Mouse (Mus musculus) CH12.LX (cell line): ENCODE data around the gene Plpp1. TPM values are rescaled to one million over a fixed set of nuclear protein-coding genes. Genes with fewer than 3 reads are reported as not detected.

Source experiments
- DNase-seq: peaks from one replicate; pipeline ENCODE4 v3.0.0-alpha.2; 2013; ENCODE audit errors: extremely low read depth
- H3K27ac ChIP-seq: 2 replicates; pipeline ENCODE4 v1.5.1; 2012; ENCODE audit warnings: low read depth, mild to moderate bottlenecking, control low read depth, moderate library complexity; ENCODE audit not compliant: insufficient read depth
- H3K27me3 ChIP-seq: replicated peaks from 2 replicates; pipeline ENCODE3; 2012; ENCODE audit warnings: inconsistent platforms
- H3K36me3 ChIP-seq, 2 experiments: replicated peaks in 1 of 2; 2 replicates each; pipeline versions ENCODE3 to v1.6.1; 2012; ENCODE audit warnings: inconsistent platforms in 1 of 2, low read length in 1 of 2, mild to moderate bottlenecking in 1 of 2, mixed read lengths in 1 of 2, moderate library complexity in 1 of 2; ENCODE audit not compliant: control insufficient read depth in 1 of 2, insufficient read depth in 1 of 2
- H3K4me1 ChIP-seq, 2 experiments: 2 replicates each; pipeline ENCODE4 v1.6.1; 2012; ENCODE audit warnings: inconsistent platforms in 1 of 2, moderate library complexity in 1 of 2; ENCODE audit not compliant: insufficient read depth in 2 of 2, control insufficient read depth in 1 of 2
- H3K4me2 ChIP-seq: 2 replicates; pipeline ENCODE4 v1.6.1; 2012; ENCODE audit warnings: low read depth, mild to moderate bottlenecking, control low read depth; ENCODE audit not compliant: poor library complexity, insufficient read depth, severe bottlenecking
- H3K4me3 ChIP-seq, 3 experiments: fragments of 150-350 bp in 1 of 3; sonication (generic) in 1 of 3; replicated peaks in 1 of 3; 2 replicates each; pipeline versions ENCODE3 to v1.5.1; 2011 to 2012; ENCODE audit warnings: low read depth in 2 of 3, low read length in 2 of 3, mild to moderate bottlenecking in 2 of 3, moderate library complexity in 2 of 3, control low read depth in 1 of 3, improper control_type of control experiment in 1 of 3, inconsistent platforms in 1 of 3, mixed read lengths in 1 of 3; ENCODE audit not compliant: poor library complexity in 1 of 3
- H3K79me2 ChIP-seq: replicated peaks from 2 replicates; pipeline ENCODE4 v1.6.1; 2012; ENCODE audit warnings: mild to moderate bottlenecking, moderate library complexity; ENCODE audit not compliant: control insufficient read depth, poor library complexity, insufficient read depth, severe bottlenecking; ENCODE audit errors: extremely low read depth
- H3K9ac ChIP-seq: 2 replicates; pipeline ENCODE4 v1.6.1; 2012; ENCODE audit warnings: low read depth, mild to moderate bottlenecking, control low read depth, moderate library complexity; ENCODE audit not compliant: insufficient read depth
- H3K9me3 ChIP-seq: replicated peaks from 2 replicates; pipeline ENCODE3; 2012; ENCODE audit warnings: low read length, inconsistent platforms, mixed read lengths
- BHLHE40 ChIP-seq: IDR thresholded peaks from 2 replicates; pipeline ENCODE4 v1.6.1; 2011; ENCODE audit warnings: mild to moderate bottlenecking, low read depth, low read length, improper control_type of control experiment
- CHD1 ChIP-seq: IDR thresholded peaks from 2 replicates; pipeline ENCODE4 v1.6.1; 2012; ENCODE audit warnings: low read depth, low read length, improper control_type of control experiment, inconsistent platforms
- CHD2 ChIP-seq: IDR thresholded peaks from 2 replicates; pipeline ENCODE4 v1.6.1; 2011; ENCODE audit warnings: low read length, improper control_type of control experiment
- CTCF ChIP-seq, 2 experiments: IDR thresholded peaks in 1 of 2; conservative IDR thresholded peaks in 1 of 2; 2 replicates each; pipeline ENCODE4 v1.5.1; 2011 to 2012; ENCODE audit warnings: low read depth in 2 of 2, low read length in 2 of 2, improper control_type of control experiment in 1 of 2, inconsistent platforms in 1 of 2, mild to moderate bottlenecking in 1 of 2, moderate library complexity in 1 of 2
- ELF1 ChIP-seq: IDR thresholded peaks from 2 replicates; pipeline ENCODE4 v1.6.1; 2014; ENCODE audit warnings: low read depth, mild to moderate bottlenecking, inconsistent platforms, low read length, improper control_type of control experiment
- ETS1 ChIP-seq: conservative IDR thresholded peaks from 2 replicates; pipeline ENCODE4 v1.6.1; 2012; ENCODE audit warnings: low read depth, mild to moderate bottlenecking, inconsistent platforms, low read length, improper control_type of control experiment, moderate library complexity
- IRF4 ChIP-seq: IDR thresholded peaks from 2 replicates; pipeline ENCODE4 v1.6.1; 2014; ENCODE audit warnings: low read depth, mild to moderate bottlenecking, inconsistent platforms, low read length, improper control_type of control experiment
- JUN ChIP-seq: IDR thresholded peaks from 2 replicates; pipeline ENCODE4 v1.6.1; 2011; ENCODE audit warnings: low read depth, mild to moderate bottlenecking, low read length, improper control_type of control experiment, moderate library complexity; ENCODE audit not compliant: insufficient read depth
- JUND ChIP-seq: conservative IDR thresholded peaks from 2 replicates; pipeline ENCODE4 v1.6.1; 2011; ENCODE audit warnings: low read depth, low read length, improper control_type of control experiment
- KAT2A ChIP-seq: IDR thresholded peaks from 2 replicates; pipeline ENCODE4 v1.6.1; 2012; ENCODE audit warnings: low read length, improper control_type of control experiment, inconsistent platforms; ENCODE audit not compliant: insufficient replicate concordance
- MAZ ChIP-seq: IDR thresholded peaks from 2 replicates; pipeline ENCODE4 v1.6.1; 2012; ENCODE audit warnings: low read depth, mild to moderate bottlenecking, inconsistent platforms, low read length, improper control_type of control experiment, moderate library complexity
- MXI1 ChIP-seq: IDR thresholded peaks from 2 replicates; pipeline ENCODE4 v1.6.1; 2011; ENCODE audit warnings: mild to moderate bottlenecking, low read depth, low read length, improper control_type of control experiment
- NRF1 ChIP-seq: IDR thresholded peaks from 2 replicates; pipeline ENCODE4 v1.6.1; 2014; ENCODE audit warnings: low read depth, mild to moderate bottlenecking, inconsistent platforms, low read length, improper control_type of control experiment, moderate library complexity
- POLR2A ChIP-seq: IDR thresholded peaks from 2 replicates; pipeline ENCODE4 v1.6.1; 2011; ENCODE audit warnings: low read depth, mild to moderate bottlenecking, improper control_type of control experiment, low read length
- POLR2AphosphoS2 ChIP-seq: IDR thresholded peaks from 2 replicates; pipeline ENCODE4 v1.6.1; 2011; ENCODE audit warnings: low read depth, low read length, improper control_type of control experiment
- RAD21 ChIP-seq: IDR thresholded peaks from 2 replicates; pipeline ENCODE4 v1.6.1; 2011; ENCODE audit warnings: low read depth, mild to moderate bottlenecking, low read length, improper control_type of control experiment, moderate library complexity
- RCOR1 ChIP-seq: conservative IDR thresholded peaks from 2 replicates; pipeline ENCODE4 v1.6.1; 2012; ENCODE audit warnings: low read depth, mild to moderate bottlenecking, inconsistent platforms, low read length, improper control_type of control experiment
- SIN3A ChIP-seq: IDR thresholded peaks from 2 replicates; pipeline ENCODE4 v1.6.1; 2012; ENCODE audit warnings: low read length, improper control_type of control experiment, inconsistent platforms
- SMC3 ChIP-seq: IDR thresholded peaks from 2 replicates; pipeline ENCODE4 v1.6.1; 2011; ENCODE audit warnings: low read depth, low read length, improper control_type of control experiment
- TBP ChIP-seq: conservative IDR thresholded peaks from 2 replicates; pipeline ENCODE4 v1.6.1; 2011; ENCODE audit warnings: low read depth, low read length, improper control_type of control experiment
- TCF12 ChIP-seq: IDR thresholded peaks from 2 replicates; pipeline ENCODE4 v1.6.1; 2014; ENCODE audit warnings: low read depth, mild to moderate bottlenecking, inconsistent platforms, low read length, improper control_type of control experiment
- ZC3H11A ChIP-seq: IDR thresholded peaks from 2 replicates; pipeline ENCODE4 v1.6.1; 2012; ENCODE audit warnings: low read depth, mild to moderate bottlenecking, inconsistent platforms, low read length, improper control_type of control experiment
- ZKSCAN1 ChIP-seq: IDR thresholded peaks from 2 replicates; pipeline ENCODE4 v1.6.1; 2012; ENCODE audit warnings: low read depth, inconsistent platforms, low read length, improper control_type of control experiment, borderline replicate concordance
- ZMIZ1 ChIP-seq: IDR thresholded peaks from 2 replicates; pipeline ENCODE4 v1.6.1; 2012; ENCODE audit warnings: low read depth, mild to moderate bottlenecking, inconsistent platforms, low read length, improper control_type of control experiment
- dilution Hi-C: fragments of 300-500 bp; cut with MboI; formaldehyde crosslinking; loops from 2 replicates; pipeline ENCODE4 v1.14.3; 2020; ENCODE audit warnings: low sequenced_read_pairs; ENCODE audit not compliant: extremely low pct_unique_long_range_greater_than_20kb, extremely low pct_ligation_motif_present
- in situ Hi-C: fragments of 300-500 bp; cut with MboI; formaldehyde crosslinking; loops from 3 replicates; pipeline ENCODE4 v1.14.3; 2019; ENCODE audit warnings: low sequenced_read_pairs, low pct_ligation_motif_present, low pct_unique_long_range_greater_than_20kb, mixed read lengths
- polyA plus RNA-seq: library from polyadenylated mRNA; unstranded; fragments of >175 nt; gene quantifications from 2 replicates; pipeline ENCODE4 v1.2.1, GENCODE M21; 2012; ENCODE audit warnings: low read depth; ENCODE audit not compliant: insufficient read length
- total RNA-seq, 2 experiments: library from RNA; depleted of rRNA; stranded (reverse); fragments of 300-350 nt in 1 of 2; fragments of >200 nt in 1 of 2; gene quantifications; 2 replicates each; pipeline ENCODE4 v1.2.3; 2012 to 2014

The Plpp1 gene
- total and polyA plus RNA-seq, 3 experiments, result 50.2 to 90.9 (median 67.6) TPM

DNA sequence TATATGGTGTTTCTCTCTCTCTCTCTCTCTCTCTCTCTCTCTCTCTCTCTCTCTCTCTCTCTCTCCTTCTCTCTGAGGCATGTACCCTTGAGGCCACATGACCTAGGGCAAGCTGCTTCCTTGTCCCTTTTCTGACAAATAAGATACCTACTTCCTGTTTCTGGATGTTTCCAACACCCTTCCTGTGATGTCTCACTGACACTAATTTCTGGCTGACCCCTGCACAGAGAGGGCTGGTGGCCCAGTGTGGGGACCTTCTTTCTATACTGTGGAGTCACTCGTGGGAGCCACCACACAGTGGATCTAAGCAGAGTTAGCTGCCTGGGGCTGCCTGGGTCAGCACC is 40.1 kb upstream of the Plpp1 start (continued):
- peak; percentile 81 for TF ChIP-seq ELF1
- peak; percentile 85 for TF ChIP-seq JUND
- TF ChIP-seq TBP, result no peak
- no peak for TF ChIP-seq POLR2AphosphoS2
- TF ChIP-seq CTCF (conservative IDR thresholded peaks at IDR 0.05 in 1 of 2, IDR thresholded peaks at IDR 0.05 in 1 of 2; ENCODE audit: low read depth in 2 of 2, low read length in 2 of 2), result no peak

DNA sequence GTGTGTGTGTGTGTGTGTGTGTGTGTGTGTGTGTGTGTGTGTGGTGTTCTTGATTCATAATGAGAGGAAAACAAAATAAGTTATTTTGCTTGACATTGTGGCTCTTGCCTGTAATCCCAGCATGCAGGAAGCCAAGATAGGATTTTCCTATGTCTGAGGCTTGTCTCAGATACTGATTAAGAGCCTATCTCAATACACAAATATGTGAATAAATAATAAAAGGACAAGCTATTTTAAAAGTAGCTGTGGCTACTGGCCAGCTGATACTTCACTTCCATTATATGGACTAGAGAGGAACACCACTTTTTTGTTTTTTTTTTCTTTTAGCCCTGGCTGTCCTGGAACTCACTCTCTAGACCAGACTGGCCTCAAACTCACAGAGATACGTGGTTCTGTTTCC is 38.8 kb upstream of the Plpp1 start:
- peaks cover 17 to 45% of the 10 kb centered on the region in 2 experiments for H3K4me1 ChIP-seq
- no peaks in the 10 kb centered on the region for H3K27me3 ChIP-seq
- no peak overlapping the region for H3K9ac ChIP-seq
- dilution Hi-C loops (no loop called here), in situ Hi-C loops (no loop called here)
- H3K4me2 ChIP-seq, result no peak overlapping the region
- H3K4me3 ChIP-seq, result no peak overlapping the region
- H3K36me3 ChIP-seq, result no peaks in the 10 kb centered on the region
- no peak overlapping the region for H3K27ac ChIP-seq
- no peaks in the 10 kb centered on the region for H3K79me2 ChIP-seq
- no peaks in the 10 kb centered on the region for H3K9me3 ChIP-seq
- TF ChIP-seq BHLHE40, result no peak
- no peak for TF ChIP-seq TCF12
- TF ChIP-seq KAT2A, result no peak
- TF ChIP-seq CHD1, result no peak
- no peak for TF ChIP-seq ELF1
- TF ChIP-seq ETS1, result no peak
- no peak for TF ChIP-seq JUN
- no peak for TF ChIP-seq ZKSCAN1
- no peak for TF ChIP-seq MAZ
- no peak for TF ChIP-seq SIN3A
- no peak for TF ChIP-seq MXI1
- TF ChIP-seq RCOR1, result no peak
- TF ChIP-seq NRF1, result no peak
- TF ChIP-seq ZMIZ1, result no peak
- TF ChIP-seq SMC3, result no peak
- no peak for TF ChIP-seq RAD21
- no peak for TF ChIP-seq CHD2
- no peak for TF ChIP-seq IRF4
- TF ChIP-seq ZC3H11A, result no peak
- no peak for TF ChIP-seq POLR2A
- TF ChIP-seq, all 38 proteins: peak for 0
- no peak for DNase-seq
